25 mouse cellular contexts compared by ENCODE assay signal in genomic region chr11:116687897-116688296, GRCm38 (mm10). TPM values are rescaled to one million over a fixed set of nuclear protein-coding genes. Genes with fewer than 3 reads are reported as not detected.
DNase-seq lines count a peak whose midpoint lies in the region; ATAC-seq lines count a peak whose summit lies in the region.
"Had no signal": no experiment of that assay in that cellular context is flagged by ENCODE, and none has a peak within 500 bp of the region (broad histone marks: within the 10 kb centered on the region; RNA-seq: fewer than 3 reads in every experiment).

No protein-coding gene starts in this region.

- no peak overlapping the region for H3K4me3 ChIP-seq in kidney, embryonic 14.5 days (ENCODE audit: low read length)
- H3K4me3 ChIP-seq: heart, embryonic 13.5 days; intestine, embryonic 15.5 days; limb, embryonic 13.5 days; liver, embryonic 13.5 days had no signal

- H3K4me2 ChIP-seq in kidney, embryonic 14.5 days (replicated peaks; ENCODE audit: low read depth, low read length): no peak overlapping the region
- H3K4me2 ChIP-seq: heart, embryonic 13.5 days; intestine, embryonic 15.5 days; limb, embryonic 13.5 days; liver, embryonic 13.5 days; lung, embryonic 14.5 days; midbrain, embryonic 11.5 days had no signal

- no peaks in the 10 kb centered on the region for H3K9me3 ChIP-seq in kidney, embryonic 14.5 days (ENCODE audit: control insufficient read depth, low read length)
- H3K9me3 ChIP-seq: G1E; heart, embryonic 13.5 days; intestine, embryonic 15.5 days; limb, embryonic 13.5 days; liver, embryonic 13.5 days had no signal

- no peak for ATAC-seq in kidney, embryonic 14.5 days (ENCODE audit: low FRiP score, low TSS enrichment)
- ATAC-seq: forebrain, postnatal 0 days; intestine, embryonic 15.5 days had no signal

- H3K4me1 ChIP-seq in kidney, embryonic 14.5 days (ENCODE audit: control insufficient read depth, insufficient read depth, low read length): 0 out of 2 replicates have a peak, but pooled peaks cover 2% of the 10 kb centered on the region
- H3K4me1 ChIP-seq: heart, embryonic 13.5 days had no signal

- intact Hi-C loops in left cerebral cortex, postnatal 36 days (cut with DNase I): no loop called here

- 55% methylated on average over 8 of the region's 8 CpGs for WGBS in kidney, embryonic 14.5 days

- H3K9ac ChIP-seq in kidney, embryonic 14.5 days (ENCODE audit: low read depth, low read length): no peak overlapping the region
- H3K9ac ChIP-seq: forebrain, postnatal 0 days; heart, embryonic 13.5 days; intestine, embryonic 15.5 days; limb, embryonic 13.5 days; liver, embryonic 13.5 days; lung, embryonic 14.5 days had no signal

- no peaks in the 10 kb centered on the region for H3K27me3 ChIP-seq in kidney, embryonic 14.5 days (ENCODE audit: control insufficient read depth, insufficient read depth, low read length)
- H3K27me3 ChIP-seq: intestine, embryonic 15.5 days; limb, embryonic 13.5 days had no signal

- peaks cover 5% of the 10 kb centered on the region; the same call in 1 of the 2 replicates for H3K36me3 ChIP-seq in kidney, embryonic 14.5 days (ENCODE audit: control insufficient read depth, insufficient read depth, low read length)
- H3K36me3 ChIP-seq: intestine, embryonic 15.5 days; liver, embryonic 13.5 days had no signal

- DNase-seq in kidney, postnatal 14 days: no peak
- DNase-seq in R1 (ENCODE audit: low read depth, low spot score): peak; percentile 63
- DNase-seq in induced T-regulatory cell, adult 2 months (ENCODE audit: low read depth): peak; percentile 64
- peak; percentile 21 to 37 for DNase-seq in thymus, postnatal 36 days
- DNase-seq in gastrocnemius, postnatal 10 days: no peak
- no peak for DNase-seq in left cerebral cortex, postnatal 36 days (ENCODE audit: low spot score in 2 of 2)
- DNase-seq in layer of hippocampus, adult 9-10 months (ENCODE audit: low spot score): no peak
- DNase-seq: cerebellum, adult 8-10 months; forebrain, postnatal 0 days; heart, postnatal 36 days; kidney, adult 9 months; kidney, postnatal 4 days; liver, embryonic 13.5 days; lung, embryonic 14.5 days; retina, postnatal 1 day had no signal

- peak overlapping the region; percentile 30; the same call in 1 of the 2 replicates for H3K27ac ChIP-seq in kidney, embryonic 14.5 days (ENCODE audit: low read depth, low read length)
- H3K27ac ChIP-seq: heart, embryonic 13.5 days; intestine, embryonic 15.5 days; limb, embryonic 13.5 days; liver, embryonic 13.5 days; macrophage; stomach, postnatal 0 days had no signal

RNA-seq across cellular contexts. Expression of gene Cygb, which starts 33.8 kb away (rescaled TPM):
- 11.0 and 11.3 TPM in 2 replicates for polyA plus RNA-seq in kidney, embryonic 14.5 days (2014; fragmentation: Nextera tagmentation; extraction: Ambion mirVana)
- 10 to 100 TPM; 26.6 to 30.3 TPM for total RNA-seq in gastrocnemius, postnatal 10 days (2021)
- total RNA-seq in left cerebral cortex, postnatal 36 days (2021): 10 to 100 TPM; 44.2 TPM
- total RNA-seq: common myeloid progenitor, adult 5-6 weeks; G1E; granulocyte monocyte progenitor cell, adult 5-6 weeks had no signal
- polyA plus RNA-seq: macrophage had no signal

RNA-seq across cellular contexts. Expression of gene Prcd, which starts 34.6 kb away (rescaled TPM):
- polyA plus RNA-seq in kidney, embryonic 14.5 days (2014; fragmentation: Nextera tagmentation; extraction: Ambion mirVana): 1.1 and 1.4 TPM in 2 replicates
- under 1 TPM in 1 of 2 experiments, not detected in 1; 0.81 TPM for total RNA-seq in gastrocnemius, postnatal 10 days (2021)
- 1 to 10 TPM; 4.3 to 6.2 TPM for total RNA-seq in left cerebral cortex, postnatal 36 days (2021)
- total RNA-seq: common myeloid progenitor, adult 5-6 weeks; granulocyte monocyte progenitor cell, adult 5-6 weeks had no signal
- polyA plus RNA-seq: macrophage had no signal

Comparison
In these comparisons a context has a peak if more than half of its experiments do, and no peak if none do; other contexts are left out.
1. DNase-seq: peak in R1 (single experiment), induced T-regulatory cell, adult 2 months (single experiment) and thymus, postnatal 36 days (2 of 2); none in kidney, postnatal 14 days (single experiment), gastrocnemius, postnatal 10 days (single experiment), left cerebral cortex, postnatal 36 days (0 of 2) and layer of hippocampus, adult 9-10 months (single experiment).